Mouse (Mus musculus) myocyte (in vitro differentiated cells): Measurements from ENCODE around the gene Fam89b. TPM values are rescaled to one million over a fixed set of nuclear protein-coding genes. Genes with fewer than 3 reads are reported as not detected.
A peak's percentile ranks its signal among the peaks of the same experiment; 100 is the strongest.

Experiments used
- H3K27me3 ChIP-seq: one replicate; pipeline ENCODE4 v1.6.1; 2011; ENCODE audit not compliant: control insufficient read depth, insufficient read depth, insufficient read length
- H3K36me3 ChIP-seq: one replicate; pipeline ENCODE4 v1.6.1; 2011; ENCODE audit not compliant: control insufficient read depth, insufficient read depth
- H3K4me2 ChIP-seq: one replicate; pipeline ENCODE4 v1.6.1; 2011; ENCODE audit warnings: low read depth, control low read depth
- H3K4me3 ChIP-seq: one replicate; pipeline ENCODE4 v1.5.1; 2011; ENCODE audit warnings: mild to moderate bottlenecking, control low read depth, moderate library complexity
- H3K79me2 ChIP-seq: one replicate; pipeline ENCODE4 v1.6.1; 2011; ENCODE audit not compliant: control insufficient read depth, insufficient read depth
- H3ac ChIP-seq: one replicate; pipeline ENCODE4 v1.6.1; 2011; ENCODE audit not compliant: control insufficient read depth, insufficient read length
- CEBPB ChIP-seq: IDR thresholded peaks from 2 replicates; pipeline ENCODE4 v1.6.1; 2011; ENCODE audit warnings: mild to moderate bottlenecking, moderate library complexity; ENCODE audit not compliant: poor library complexity, insufficient read depth, severe bottlenecking
- E2F4 ChIP-seq: IDR thresholded peaks from one replicate; pipeline ENCODE4 v1.6.1; 2011; ENCODE audit warnings: mild to moderate bottlenecking, control low read depth, moderate library complexity; ENCODE audit not compliant: insufficient read depth
- MAX ChIP-seq: IDR thresholded peaks from one replicate; pipeline ENCODE4 v1.6.1; 2011; ENCODE audit warnings: low read depth, mild to moderate bottlenecking, control low read depth
- MYOD1 ChIP-seq, 3 experiments: IDR thresholded peaks; one replicate each; pipeline ENCODE4 v1.6.1; 2011; ENCODE audit warnings: control low read depth in 2 of 3, low read depth in 2 of 3, mild to moderate bottlenecking in 2 of 3, moderate library complexity in 1 of 3; ENCODE audit not compliant: insufficient read length in 2 of 3, control insufficient read depth in 1 of 3
- MYOG ChIP-seq, 3 experiments: IDR thresholded peaks; one replicate each; pipeline ENCODE4 v1.6.1; 2011; ENCODE audit warnings: control low read depth in 2 of 3, low read depth in 2 of 3, mild to moderate bottlenecking in 2 of 3; ENCODE audit not compliant: insufficient read length in 2 of 3, control insufficient read depth in 1 of 3, insufficient read depth in 1 of 3
- POLR2A ChIP-seq: IDR thresholded peaks from one replicate; pipeline ENCODE4 v1.6.1; 2011; ENCODE audit warnings: low read depth, mild to moderate bottlenecking, control low read depth, moderate library complexity; ENCODE audit not compliant: insufficient read length
- POLR2AphosphoS2 ChIP-seq: IDR thresholded peaks from one replicate; pipeline ENCODE4 v1.6.1; 2011; ENCODE audit warnings: low read depth, control low read depth; ENCODE audit not compliant: insufficient read length
- REST ChIP-seq: IDR thresholded peaks from one replicate; pipeline ENCODE4 v1.6.1; 2011; ENCODE audit warnings: mild to moderate bottlenecking, control low read depth, moderate library complexity; ENCODE audit not compliant: insufficient read depth, insufficient read length
- SRF ChIP-seq: IDR thresholded peaks from one replicate; pipeline ENCODE4 v1.6.1; 2011; ENCODE audit warnings: low read depth; ENCODE audit not compliant: control insufficient read depth, insufficient read length
- TCF12 ChIP-seq: IDR thresholded peaks from one replicate; pipeline ENCODE4 v1.6.1; 2011; ENCODE audit warnings: mild to moderate bottlenecking, control low read depth; ENCODE audit not compliant: poor library complexity, insufficient read depth, severe bottlenecking
- TCF3 ChIP-seq: IDR thresholded peaks from one replicate; pipeline ENCODE4 v1.6.1; 2011; ENCODE audit warnings: low read depth, control low read depth; ENCODE audit not compliant: insufficient read length
- USF1 ChIP-seq: IDR thresholded peaks from one replicate; pipeline ENCODE4 v1.6.1; 2011; ENCODE audit warnings: low read depth, mild to moderate bottlenecking, control low read depth, moderate library complexity
- polyA plus RNA-seq: library from polyadenylated mRNA; unstranded; fragments of >200 nt; fragmentation: generic; extraction: Trizol; gene quantifications from one replicate; pipeline ENCODE4 v1.2.1, GENCODE M21; 2012; ENCODE audit warnings: missing spikeins

Fam89b gene
- polyA plus RNA-seq = 77.4 TPM

- peak within 1 kb of the TSS; percentile 93 for H3K4me3 ChIP-seq
- peak within 1 kb of the TSS; percentile 63 for H3ac ChIP-seq
- H3K36me3 ChIP-seq = no peaks in the 10 kb centered on the region
- H3K27me3 ChIP-seq = no peaks in the 10 kb centered on the region
- peak within 1 kb of the TSS; percentile 97 for H3K4me2 ChIP-seq
- peaks cover 50% of the 10 kb centered on the region for H3K79me2 ChIP-seq
- TF ChIP-seq POLR2A = peak; percentile 90
- TF ChIP-seq POLR2AphosphoS2 = peak; percentile 84
- no peak for TF ChIP-seq MAX
- TF ChIP-seq E2F4 = no peak
Measured at GRCm38 (mm10) chr19:5729444-5729815, at the start of gene Fam89b. Fam89b (minus strand) TSS chr19:5729653.

GRCm38 (mm10) chr19:5778312-5778711 lies 48.9 kb upstream of the Fam89b start:
- H3ac ChIP-seq = no peak overlapping the region
- no peaks in the 10 kb centered on the region for H3K79me2 ChIP-seq
- no peak overlapping the region for H3K4me3 ChIP-seq
- no peak for TF ChIP-seq MAX
- TF ChIP-seq POLR2A = no peak
- TF ChIP-seq TCF3 = no peak
- no peak for TF ChIP-seq E2F4
- TF ChIP-seq USF1 = no peak
- no peak for TF ChIP-seq REST
- no peak for TF ChIP-seq CEBPB
- TF ChIP-seq MYOG (IDR thresholded peaks at IDR 0.05; ENCODE audit: control insufficient read depth in 1 of 3, insufficient read depth in 1 of 3, insufficient read length in 2 of 3, low read depth in 2 of 3) = no peak
- no peak for TF ChIP-seq TCF12
- no peak for TF ChIP-seq MYOD1 (IDR thresholded peaks at IDR 0.05; ENCODE audit: control insufficient read depth in 1 of 3, insufficient read length in 2 of 3, low read depth in 2 of 3)
- TF ChIP-seq POLR2AphosphoS2 = no peak
- TF ChIP-seq SRF = no peak
- H3K36me3 ChIP-seq = no peaks in the 10 kb centered on the region
- H3K27me3 ChIP-seq = no peaks in the 10 kb centered on the region
- no peak overlapping the region for H3K4me2 ChIP-seq

- Histone ChIP-seq H3K4me3 (no peak overlapping the region), H3K27me3 (no peaks in the 10 kb centered on the region), H3ac (no peak overlapping the region), H3K4me2 (no peak overlapping the region), H3K36me3 (no peaks in the 10 kb centered on the region), H3K79me2 (no peaks in the 10 kb centered on the region)
- TF ChIP-seq E2F4 = no peak
- no peak for TF ChIP-seq TCF3
- TF ChIP-seq USF1 = no peak
- TF ChIP-seq POLR2AphosphoS2 = no peak
- no peak for TF ChIP-seq MYOG (IDR thresholded peaks at IDR 0.05; ENCODE audit: control insufficient read depth in 1 of 3, insufficient read depth in 1 of 3, insufficient read length in 2 of 3, low read depth in 2 of 3)
- TF ChIP-seq TCF12 = no peak
- no peak for TF ChIP-seq MAX
- no peak for TF ChIP-seq POLR2A
- TF ChIP-seq REST = no peak
- no peak for TF ChIP-seq SRF
- TF ChIP-seq MYOD1 (IDR thresholded peaks at IDR 0.05; ENCODE audit: control insufficient read depth in 1 of 3, insufficient read length in 2 of 3, low read depth in 2 of 3) = no peak
- TF ChIP-seq CEBPB = no peak
Measured at GRCm38 (mm10) chr19:5777387-5778032, 48.1 kb upstream of the Fam89b start.

- peak within 1 kb of the TSS; percentile 83 for H3ac ChIP-seq
- no peak for TF ChIP-seq MYOD1 (IDR thresholded peaks at IDR 0.05; ENCODE audit: control insufficient read depth in 1 of 3, insufficient read length in 2 of 3, low read depth in 2 of 3)
- TF ChIP-seq POLR2AphosphoS2 = no peak
- peak; percentile 90 for TF ChIP-seq USF1
- peak; percentile 62 for TF ChIP-seq POLR2A
Measured at GRCm38 (mm10) chr19:5770925-5771860, 41.7 kb upstream of the Fam89b start, which contains the start of gene Scyl1. Scyl1 (minus strand) TSS chr19:5771419.

GRCm38 (mm10) chr19:5770311-5770710 lies 40.9 kb upstream of the Fam89b start:
- H3K4me3 ChIP-seq = peak overlapping the region; percentile 63
- no peak for TF ChIP-seq SRF
- no peak for TF ChIP-seq CEBPB
- no peak for TF ChIP-seq TCF12
- no peak for TF ChIP-seq MYOG (IDR thresholded peaks at IDR 0.05; ENCODE audit: control insufficient read depth in 1 of 3, insufficient read depth in 1 of 3, insufficient read length in 2 of 3, low read depth in 2 of 3)
- no peak for TF ChIP-seq POLR2AphosphoS2
- no peak for TF ChIP-seq REST
- TF ChIP-seq MAX = no peak
- no peak for TF ChIP-seq POLR2A
- TF ChIP-seq E2F4 = no peak
- no peak for TF ChIP-seq USF1
- no peak for TF ChIP-seq TCF3
- no peak for TF ChIP-seq MYOD1 (IDR thresholded peaks at IDR 0.05; ENCODE audit: control insufficient read depth in 1 of 3, insufficient read length in 2 of 3, low read depth in 2 of 3)

More at GRCm38 (mm10) chr19:5770925-5771860, 41.7 kb upstream of the Fam89b start, which contains the start of gene Scyl1:
- Histone ChIP-seq H3K4me2 (peak within 1 kb of the TSS; percentile 99), H3K79me2 (peaks cover 19% of the 10 kb centered on the region), H3K4me3 (peak within 1 kb of the TSS; percentile 63), H3K36me3 (peaks cover 14% of the 10 kb centered on the region), H3K27me3 (no peaks in the 10 kb centered on the region)

More at GRCm38 (mm10) chr19:5770311-5770710, 40.9 kb upstream of the Fam89b start:
- peak overlapping the region; percentile 83 for H3ac ChIP-seq
- peak overlapping the region; percentile 99 for H3K4me2 ChIP-seq
- no peaks in the 10 kb centered on the region for H3K27me3 ChIP-seq
- peaks cover 23% of the 10 kb centered on the region for H3K36me3 ChIP-seq
- peaks cover 19% of the 10 kb centered on the region for H3K79me2 ChIP-seq
